Mouse (Mus musculus): ENCODE measurements around the gene Pon3. TPM values are rescaled to one million over a fixed set of nuclear protein-coding genes. Genes with fewer than 3 reads are reported as not detected.

Gene Pon3
- polyA plus RNA-seq (2021): 1.8 TPM

GRCm38 (mm10) chr6:5255722-5256451, at the start of gene Pon3:
Pon3 (minus strand) TSS chr6:5256286.
- DNase-seq (ENCODE audit: low read depth, low spot score) (no peak), ATAC-seq (no peak)
- ChIA-PET CTCF (interaction anchor here (2.0 kb wide), 1 partner anchor 127 kb away, joined by 4 read pairs; no protein-coding TSS in a partner anchor), POLR2A (no interaction called here)
- TF ChIP-seq CTCF (IDR thresholded peaks at IDR 0.05): no peak
- no peaks in the 10 kb centered on the region for H3K27me3 ChIP-seq
- in situ Hi-C loops (cut with MboI; ENCODE audit: low pct_unique_long_range_greater_than_20kb): no loop called here

GRCm38 (mm10) chr6:5304956-5305355, 48.9 kb upstream of the Pon3 start:
- ChIA-PET POLR2A (no interaction called here), CTCF (no interaction called here)
- no peak for TF ChIP-seq CTCF (IDR thresholded peaks at IDR 0.05)
- in situ Hi-C loops (cut with MboI; ENCODE audit: low pct_unique_long_range_greater_than_20kb): no loop called here
- H3K27me3 ChIP-seq: no peaks in the 10 kb centered on the region
- no peak for ATAC-seq
- DNase-seq (ENCODE audit: low read depth, low spot score): no peak

GRCm38 (mm10) chr6:5300629-5301028, 44.5 kb upstream of the Pon3 start:
- H3K27me3 ChIP-seq: no peaks in the 10 kb centered on the region
- TF ChIP-seq CTCF (IDR thresholded peaks at IDR 0.05): no peak
- ChIA-PET CTCF (no interaction called here), POLR2A (no interaction called here)
- no peak for ATAC-seq
- no peak for DNase-seq (ENCODE audit: low read depth, low spot score)
- in situ Hi-C loops (cut with MboI; ENCODE audit: low pct_unique_long_range_greater_than_20kb): no loop called here

GRCm38 (mm10) chr6:5299561-5299960, 43.5 kb upstream of the Pon3 start:
- CTCF ChIA-PET: no interaction called here
- no peak for ATAC-seq
- H3K27me3 ChIP-seq: no peaks in the 10 kb centered on the region
- in situ Hi-C loops (cut with MboI; ENCODE audit: low pct_unique_long_range_greater_than_20kb): no loop called here
- no peak for DNase-seq (ENCODE audit: low read depth, low spot score)
- TF ChIP-seq CTCF (IDR thresholded peaks at IDR 0.05): no peak
- POLR2A ChIA-PET: no interaction called here

GRCm38 (mm10) chr6:5298092-5298554, 42.0 kb upstream of the Pon3 start, which contains the start of gene Pon2:
Pon2 (minus strand) TSS chr6:5298455.
- TF ChIP-seq CTCF (IDR thresholded peaks at IDR 0.05): no peak
- ATAC-seq (peak; percentile 97), DNase-seq (ENCODE audit: low read depth, low spot score) (peak; percentile 27)
- no peaks in the 10 kb centered on the region for H3K27me3 ChIP-seq
- CTCF ChIA-PET: interaction anchor here (1.0 kb wide), 3 partner anchors 50 to 159 kb away, joined by 3 to 4 read pairs (median 3); no protein-coding TSS in a partner anchor
- POLR2A ChIA-PET: interaction anchor here (0.6 kb wide), 1 partner anchor 59 kb away, joined by 3 read pairs; no protein-coding TSS in a partner anchor
- in situ Hi-C loops (cut with MboI; ENCODE audit: low pct_unique_long_range_greater_than_20kb): no loop called here

- TF ChIP-seq CTCF (IDR thresholded peaks at IDR 0.05): no peak
- no peaks in the 10 kb centered on the region for H3K27me3 ChIP-seq
- POLR2A ChIA-PET: interaction anchor here (0.6 kb wide), 1 partner anchor 59 kb away, joined by 3 read pairs; no protein-coding TSS in a partner anchor
- peak; percentile 34 for DNase-seq (ENCODE audit: low read depth, low spot score)
- CTCF ChIA-PET: interaction anchor here (1.0 to 1.3 kb wide), 4 partner anchors 11 to 159 kb away, joined by 3 to 4 read pairs (median 3); no protein-coding TSS in a partner anchor
- in situ Hi-C loops (cut with MboI; ENCODE audit: low pct_unique_long_range_greater_than_20kb): no loop called here
- ATAC-seq: peak; percentile 66
Observed at GRCm38 (mm10) chr6:5297321-5298091, 41.4 kb upstream of the Pon3 start.

GRCm38 (mm10) chr6:5296067-5296466, 40.0 kb upstream of the Pon3 start:
- H3K27me3 ChIP-seq: no peaks in the 10 kb centered on the region
- DNase-seq (ENCODE audit: low read depth, low spot score): no peak
- in situ Hi-C loops (cut with MboI; ENCODE audit: low pct_unique_long_range_greater_than_20kb): no loop called here
- ChIA-PET POLR2A (no interaction called here), CTCF (no interaction called here)
- no peak for ATAC-seq
- TF ChIP-seq CTCF (IDR thresholded peaks at IDR 0.05): no peak

GRCm38 (mm10) chr6:5294659-5295449, 38.8 kb upstream of the Pon3 start:
- DNase-seq (ENCODE audit: low read depth, low spot score) (no peak), ATAC-seq (no peak)
- TF ChIP-seq CTCF (IDR thresholded peaks at IDR 0.05): no peak
- POLR2A ChIA-PET: no interaction called here
- H3K27me3 ChIP-seq: no peaks in the 10 kb centered on the region
- CTCF ChIA-PET: no interaction called here
- in situ Hi-C loops (cut with MboI; ENCODE audit: low pct_unique_long_range_greater_than_20kb): no loop called here

GRCm38 (mm10) chr6:5292841-5293240, 36.8 kb upstream of the Pon3 start:
- no peaks in the 10 kb centered on the region for H3K27me3 ChIP-seq
- TF ChIP-seq CTCF (IDR thresholded peaks at IDR 0.05): no peak
- ATAC-seq (no peak), DNase-seq (ENCODE audit: low read depth, low spot score) (no peak)
- CTCF ChIA-PET: interaction anchor here (1.1 to 1.3 kb wide), 2 partner anchors 20 to 61 kb away, joined by 3 to 4 read pairs; no protein-coding TSS in a partner anchor
- in situ Hi-C loops (cut with MboI; ENCODE audit: low pct_unique_long_range_greater_than_20kb): no loop called here
- POLR2A ChIA-PET: interaction anchor here (0.8 kb wide), 1 partner anchor 596 kb away, joined by 4 read pairs; no protein-coding TSS in a partner anchor

GRCm38 (mm10) chr6:5291450-5291849, 35.4 kb upstream of the Pon3 start:
- no peak for ATAC-seq
- POLR2A ChIA-PET: no interaction called here
- DNase-seq (ENCODE audit: low read depth, low spot score): no peak
- CTCF ChIA-PET: no interaction called here
- in situ Hi-C loops (cut with MboI; ENCODE audit: low pct_unique_long_range_greater_than_20kb): no loop called here
- no peak for TF ChIP-seq CTCF (IDR thresholded peaks at IDR 0.05)
- H3K27me3 ChIP-seq: no peaks in the 10 kb centered on the region

Data from Patski (cell line).